Mouse (Mus musculus): ENCODE data around the gene Idh3a. TPM values are rescaled to one million over a fixed set of nuclear protein-coding genes. Genes with fewer than 3 reads are reported as not detected.

The Idh3a gene
- total RNA-seq, 2 experiments from 2014 or later: 184 to 199 TPM

- no peak for DNase-seq (ENCODE audit: low spot score in 2 of 2)
These were observed 60.1 kb downstream of the Idh3a start for GRCm38 (mm10) chr9:54646252-54646651.

GRCm38 (mm10) chr9:54647456-54647855 lies 61.3 kb downstream of the Idh3a start:
- no peak for DNase-seq (ENCODE audit: low spot score in 2 of 2)

GRCm38 (mm10) chr9:54649360-54649759 lies 63.2 kb downstream of the Idh3a start:
- no peak for DNase-seq (ENCODE audit: low spot score in 2 of 2)

GRCm38 (mm10) chr9:54652778-54653177 lies 66.6 kb downstream of the Idh3a start:
- no peak for DNase-seq (ENCODE audit: low spot score in 2 of 2)

Other genes with a start within 250 kb of the Idh3a start
- gene Dmxl2, start 84.7 kb upstream of the Idh3a start, total RNA-seq (2021): 100 to 1,000 TPM; 199 to 209 TPM
- not detected for gene Sh2d7, start 47.4 kb upstream of the Idh3a start, total RNA-seq (2021)
- 10 to 100 TPM; 29.9 to 31.8 TPM for gene Cib2, start 26.1 kb upstream of the Idh3a start, total RNA-seq (2021)
- 10 to 100 TPM; 85.1 to 89.1 TPM for gene Acsbg1, start 75.5 kb downstream of the Idh3a start, total RNA-seq (2021)
- 10 to 100 TPM; 17.1 TPM for gene Dnaja4, start 112.5 kb downstream of the Idh3a start, total RNA-seq (2021)
- 10 to 100 TPM; 53.4 to 53.9 TPM for gene Wdr61, start 148.2 kb downstream of the Idh3a start, total RNA-seq (2021)
- 1 to 10 TPM; 5.5 to 5.7 TPM for gene Crabp1, start 178.4 kb downstream of the Idh3a start, total RNA-seq (2021)